Mouse (Mus musculus) CH12.LX (cell line): ENCODE data around the gene Nup153.

ENCODE experiments used
- CHD1 ChIP-seq: IDR thresholded peaks from 2 replicates; pipeline ENCODE4 v1.6.1; 2012; ENCODE audit warnings: low read depth, low read length, improper control_type of control experiment, inconsistent platforms
- CTCF ChIP-seq, 2 experiments: IDR thresholded peaks in 1 of 2; conservative IDR thresholded peaks in 1 of 2; 2 replicates each; pipeline ENCODE4 v1.5.1; 2011 to 2012; ENCODE audit warnings: low read depth in 2 of 2, low read length in 2 of 2, improper control_type of control experiment in 1 of 2, inconsistent platforms in 1 of 2, mild to moderate bottlenecking in 1 of 2, moderate library complexity in 1 of 2
- E2F4 ChIP-seq: IDR thresholded peaks from 2 replicates; pipeline ENCODE4 v1.6.1; 2011; ENCODE audit warnings: low read depth, low read length, improper control_type of control experiment; ENCODE audit not compliant: insufficient replicate concordance
- MAFK ChIP-seq: IDR thresholded peaks from 2 replicates; pipeline ENCODE4 v1.6.1; 2011; ENCODE audit warnings: low read length, improper control_type of control experiment; ENCODE audit not compliant: insufficient replicate concordance
- MAX ChIP-seq: IDR thresholded peaks from 2 replicates; pipeline ENCODE4 v1.6.1; 2011; ENCODE audit warnings: low read length, improper control_type of control experiment
- MYC ChIP-seq: IDR thresholded peaks from 2 replicates; pipeline ENCODE4 v1.6.1; 2011; ENCODE audit warnings: low read depth, mild to moderate bottlenecking, improper control_type of control experiment, low read length
- POLR2A ChIP-seq: IDR thresholded peaks from 2 replicates; pipeline ENCODE4 v1.6.1; 2011; ENCODE audit warnings: low read depth, mild to moderate bottlenecking, improper control_type of control experiment, low read length
- RCOR1 ChIP-seq: conservative IDR thresholded peaks from 2 replicates; pipeline ENCODE4 v1.6.1; 2012; ENCODE audit warnings: low read depth, mild to moderate bottlenecking, inconsistent platforms, low read length, improper control_type of control experiment

- TF ChIP-seq CTCF (conservative IDR thresholded peaks at IDR 0.05 in 1 of 2, IDR thresholded peaks at IDR 0.05 in 1 of 2; ENCODE audit: low read depth in 2 of 2, low read length in 2 of 2) (no peak), POLR2A (no peak), RCOR1 (no peak), MAFK (no peak), MYC (no peak), CHD1 (no peak), E2F4 (no peak), MAX (no peak)
Measured at GRCm38 (mm10) chr13:46695296-46695908, 32.3 kb downstream of the Nup153 start.
